Comparison of ENCODE assay signal across 8 mouse cellular contexts in the genomic region with DNA sequence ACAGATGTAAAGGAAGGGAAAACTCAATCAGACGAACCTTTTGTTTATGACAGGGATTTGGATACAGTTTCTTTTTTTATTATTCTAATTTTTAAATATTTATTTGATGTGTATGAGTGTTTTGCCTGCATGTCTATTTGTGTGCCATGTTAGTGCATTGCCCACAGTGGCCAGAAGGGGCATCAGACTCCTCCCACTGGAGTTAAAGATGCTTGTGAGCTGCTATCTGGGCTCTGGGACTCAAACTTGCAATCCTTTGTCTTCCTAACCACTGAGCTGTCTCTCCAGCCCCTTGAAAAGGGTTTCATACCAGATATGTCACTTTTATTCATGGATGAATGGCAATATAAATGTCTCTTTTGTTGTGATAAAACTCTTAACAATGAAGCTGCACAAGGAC.
DNase-seq lines count a peak whose midpoint lies in the region; ATAC-seq and TF ChIP-seq lines count a peak whose summit lies in the region.

No protein-coding gene starts in this region.

- no peak for ATAC-seq in kidney, postnatal 0 days (replicated peaks; ENCODE audit: low FRiP score, low read depth)
- ATAC-seq in kidney, embryonic 15.5 days (replicated peaks; ENCODE audit: low FRiP score): no peak
- ATAC-seq in forebrain, embryonic 15.5 days (replicated peaks): no peak

- H3K4me2 ChIP-seq in kidney, postnatal 0 days (ENCODE audit: low read length): no peak overlapping the region
- no peak overlapping the region for H3K4me2 ChIP-seq in kidney, embryonic 15.5 days
- no peak overlapping the region for H3K4me2 ChIP-seq in forebrain, embryonic 15.5 days (replicated peaks)

- H3K4me3 ChIP-seq in kidney, postnatal 0 days (replicated peaks; ENCODE audit: low read depth, low read length): no peak overlapping the region
- H3K4me3 ChIP-seq in kidney, embryonic 15.5 days (replicated peaks): no peak overlapping the region
- H3K4me3 ChIP-seq in forebrain, embryonic 15.5 days: no peak overlapping the region

- WGBS in kidney, postnatal 0 days: 82% methylated on average over 1 of the region's 1 CpGs
- 80% methylated on average over 1 of the region's 1 CpGs for WGBS in kidney, embryonic 15.5 days
- WGBS in forebrain, embryonic 15.5 days: 63% methylated on average over 1 of the region's 1 CpGs

- peak; percentile 62 for TF ChIP-seq CTCF in kidney, postnatal 0 days (IDR thresholded peaks at IDR 0.05; ENCODE audit: low read depth)

- no peak overlapping the region for H3K9ac ChIP-seq in kidney, postnatal 0 days (ENCODE audit: low read depth, low read length)
- no peak overlapping the region for H3K9ac ChIP-seq in kidney, embryonic 15.5 days
- H3K9ac ChIP-seq in forebrain, embryonic 15.5 days (replicated peaks): no peak overlapping the region

- H3K27me3 ChIP-seq in kidney, postnatal 0 days (ENCODE audit: insufficient read depth, low read length): no peaks in the 10 kb centered on the region
- no peaks in the 10 kb centered on the region for H3K27me3 ChIP-seq in kidney, embryonic 15.5 days
- H3K27me3 ChIP-seq in forebrain, embryonic 15.5 days: no peaks in the 10 kb centered on the region

- no peak overlapping the region for H3K27ac ChIP-seq in kidney, postnatal 0 days
- no peak overlapping the region for H3K27ac ChIP-seq in kidney, embryonic 15.5 days
- no peak overlapping the region for H3K27ac ChIP-seq in forebrain, embryonic 15.5 days (replicated peaks)

- no peaks in the 10 kb centered on the region for H3K9me3 ChIP-seq in kidney, postnatal 0 days (replicated peaks; ENCODE audit: low read length)
- H3K9me3 ChIP-seq in kidney, embryonic 15.5 days (replicated peaks): no peaks in the 10 kb centered on the region
- no peaks in the 10 kb centered on the region for H3K9me3 ChIP-seq in forebrain, embryonic 15.5 days

- H3K4me1 ChIP-seq in kidney, postnatal 0 days (replicated peaks; ENCODE audit: insufficient read depth, low read length): no peaks in the 10 kb centered on the region
- H3K4me1 ChIP-seq in kidney, embryonic 15.5 days: 0 out of 2 replicates have a peak, but pooled peaks cover 2% of the 10 kb centered on the region
- H3K4me1 ChIP-seq in forebrain, embryonic 15.5 days: no peaks in the 10 kb centered on the region

- H3K36me3 ChIP-seq in kidney, postnatal 0 days (ENCODE audit: insufficient read depth, low read length): no peaks in the 10 kb centered on the region
- H3K36me3 ChIP-seq in kidney, embryonic 15.5 days: no peaks in the 10 kb centered on the region
- no peaks in the 10 kb centered on the region for H3K36me3 ChIP-seq in forebrain, embryonic 15.5 days

- DNase-seq in kidney, postnatal 0 days (ENCODE audit: low spot score): no peak
- peak; percentile 54 for DNase-seq in ES-CJ7 (ENCODE audit: low read depth, low spot score)
- peak; percentile 44 for DNase-seq in c-Kit-positive CD71-positive TER-119-negative erythroid progenitor cells, embryonic 14.5 days (ENCODE audit: low read depth)
- DNase-seq in lung, postnatal 36 days: peak; percentile 64
- no peak for DNase-seq in urinary bladder, postnatal 25 days (ENCODE audit: low spot score)
- DNase-seq in layer of hippocampus, adult 11-12 months (ENCODE audit: low spot score): no peak

Comparison
In these comparisons a context has a peak if more than half of its experiments do, and no peak if none do; other contexts are left out.
1. DNase-seq: peak in ES-CJ7 (single experiment), c-Kit-positive CD71-positive TER-119-negative erythroid progenitor cells, embryonic 14.5 days (single experiment) and lung, postnatal 36 days (single experiment); none in kidney, postnatal 0 days (single experiment), urinary bladder, postnatal 25 days (single experiment) and layer of hippocampus, adult 11-12 months (single experiment).